Mouse (Mus musculus): ENCODE measurements at regions not wholly inside any gene's neighbourhood (a gene's known extent, or its start where the extent isn't known, plus 50 kb on each side); places are given as distances from the start of the nearest gene placed in this dataset.

DNA sequence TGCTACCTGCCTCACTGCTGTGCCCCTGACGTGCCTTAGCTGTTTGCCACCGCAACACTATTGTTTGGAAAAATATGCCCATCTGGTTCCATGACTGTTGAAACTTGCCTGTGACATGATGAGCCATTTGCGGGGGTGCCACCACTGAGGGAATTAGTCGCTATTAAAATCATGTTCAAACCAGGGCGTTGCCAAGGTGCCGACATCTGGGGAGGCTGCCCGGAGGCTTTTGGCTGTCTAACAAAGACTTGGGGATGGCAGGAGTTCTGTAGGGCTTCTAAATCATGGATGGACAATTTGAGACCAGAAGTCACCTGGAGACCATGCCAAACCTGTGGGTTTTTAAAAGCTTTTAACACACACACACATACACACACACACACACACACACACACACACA is 100.5 kb upstream of the Arntl start:
- H3K27ac ChIP-seq (replicated peaks in 1 of 2; ENCODE audit: control insufficient read depth in 1 of 2, insufficient read depth in 1 of 2, low read depth in 2 of 2, low read length in 2 of 2) = no peak overlapping the region
- H3K9ac ChIP-seq (ENCODE audit: low read length) = no peak overlapping the region
- H3K9me3 ChIP-seq (ENCODE audit: control insufficient read depth, low read length) = no peaks in the 10 kb centered on the region
- no peak overlapping the region for H3K4me2 ChIP-seq (ENCODE audit: low read length)
- H3K4me1 ChIP-seq (ENCODE audit: control insufficient read depth in 2 of 2, insufficient read depth in 2 of 2, low read length in 2 of 2) = no peaks in the 10 kb centered on the region
- H3K36me3 ChIP-seq (ENCODE audit: control insufficient read depth, insufficient read depth, low read length) = no peaks in the 10 kb centered on the region
- WGBS = 82% methylated on average over 7 of the region's 7 CpGs
- H3K4me3 ChIP-seq (ENCODE audit: control insufficient read depth in 1 of 2, insufficient read depth in 1 of 2, low read depth in 1 of 2, low read length in 2 of 2) = no peak overlapping the region
- H3K27me3 ChIP-seq (ENCODE audit: control insufficient read depth, insufficient read depth, low read length) = no peaks in the 10 kb centered on the region
- ATAC-seq (ENCODE audit: insufficient number of reproducible peaks, insufficient read depth, low FRiP score, low read depth) = no peak

- Histone ChIP-seq H3K27ac (replicated peaks in 1 of 2; ENCODE audit: control insufficient read depth in 1 of 2, insufficient read depth in 1 of 2, low read depth in 2 of 2, low read length in 2 of 2) (no peak overlapping the region), H3K27me3 (ENCODE audit: control insufficient read depth, insufficient read depth, low read length) (no peaks in the 10 kb centered on the region), H3K4me2 (ENCODE audit: low read length) (no peak overlapping the region), H3K9ac (ENCODE audit: low read length) (no peak overlapping the region), H3K4me3 (ENCODE audit: control insufficient read depth in 1 of 2, insufficient read depth in 1 of 2, low read depth in 1 of 2, low read length in 2 of 2) (no peak overlapping the region), H3K4me1 (ENCODE audit: control insufficient read depth in 2 of 2, insufficient read depth in 2 of 2, low read length in 2 of 2) (no peaks in the 10 kb centered on the region), H3K9me3 (ENCODE audit: control insufficient read depth, low read length) (no peaks in the 10 kb centered on the region), H3K36me3 (ENCODE audit: control insufficient read depth, insufficient read depth, low read length) (no peaks in the 10 kb centered on the region)
- WGBS = 70% methylated on average over 5 of the region's 5 CpGs
- no peak for ATAC-seq (ENCODE audit: insufficient number of reproducible peaks, insufficient read depth, low FRiP score, low read depth)
Observed at GRCm38 (mm10) chr7:113107965-113108364, 99.3 kb upstream of the Arntl start.

- ATAC-seq (ENCODE audit: insufficient number of reproducible peaks, insufficient read depth, low FRiP score, low read depth) = no peak
- H3K27ac ChIP-seq (replicated peaks in 1 of 2; ENCODE audit: control insufficient read depth in 1 of 2, insufficient read depth in 1 of 2, low read depth in 2 of 2, low read length in 2 of 2) = no peak overlapping the region
- H3K9me3 ChIP-seq (ENCODE audit: control insufficient read depth, low read length) = no peaks in the 10 kb centered on the region
- no peak overlapping the region for H3K9ac ChIP-seq (ENCODE audit: low read length)
- 74% methylated on average over 7 of the region's 7 CpGs for WGBS
- no peaks in the 10 kb centered on the region for H3K4me1 ChIP-seq (ENCODE audit: control insufficient read depth in 2 of 2, insufficient read depth in 2 of 2, low read length in 2 of 2)
- H3K36me3 ChIP-seq (ENCODE audit: control insufficient read depth, insufficient read depth, low read length) = no peaks in the 10 kb centered on the region
- H3K27me3 ChIP-seq (ENCODE audit: control insufficient read depth, insufficient read depth, low read length) = no peaks in the 10 kb centered on the region
- H3K4me3 ChIP-seq (ENCODE audit: control insufficient read depth in 1 of 2, insufficient read depth in 1 of 2, low read depth in 1 of 2, low read length in 2 of 2) = no peak overlapping the region
- H3K4me2 ChIP-seq (ENCODE audit: low read length) = no peak overlapping the region
Observed at GRCm38 (mm10) chr7:113108442-113109000, 98.7 kb upstream of the Arntl start.

- H3K27me3 ChIP-seq (ENCODE audit: control insufficient read depth, insufficient read depth, low read length) = no peaks in the 10 kb centered on the region
- no peak overlapping the region for H3K4me3 ChIP-seq (ENCODE audit: control insufficient read depth in 1 of 2, insufficient read depth in 1 of 2, low read depth in 1 of 2, low read length in 2 of 2)
- H3K9ac ChIP-seq (ENCODE audit: low read length) = no peak overlapping the region
- no peaks in the 10 kb centered on the region for H3K9me3 ChIP-seq (ENCODE audit: control insufficient read depth, low read length)
- no peaks in the 10 kb centered on the region for H3K36me3 ChIP-seq (ENCODE audit: control insufficient read depth, insufficient read depth, low read length)
- H3K4me2 ChIP-seq (ENCODE audit: low read length) = no peak overlapping the region
- ATAC-seq (ENCODE audit: insufficient number of reproducible peaks, insufficient read depth, low FRiP score, low read depth) = no peak
- no peak overlapping the region for H3K27ac ChIP-seq (replicated peaks in 1 of 2; ENCODE audit: control insufficient read depth in 1 of 2, insufficient read depth in 1 of 2, low read depth in 2 of 2, low read length in 2 of 2)
- H3K4me1 ChIP-seq (ENCODE audit: control insufficient read depth in 2 of 2, insufficient read depth in 2 of 2, low read length in 2 of 2) = no peaks in the 10 kb centered on the region
Observed at GRCm38 (mm10) chr7:113109481-113109880, 97.8 kb upstream of the Arntl start.

GRCm38 (mm10) chr7:113110867-113111508 is 96.3 kb upstream of the Arntl start:
- Histone ChIP-seq H3K4me3 (ENCODE audit: control insufficient read depth in 1 of 2, insufficient read depth in 1 of 2, low read depth in 1 of 2, low read length in 2 of 2) (no peak overlapping the region), H3K9ac (ENCODE audit: low read length) (no peak overlapping the region), H3K9me3 (ENCODE audit: control insufficient read depth, low read length) (no peaks in the 10 kb centered on the region), H3K4me1 (ENCODE audit: control insufficient read depth in 2 of 2, insufficient read depth in 2 of 2, low read length in 2 of 2) (no peaks in the 10 kb centered on the region), H3K27me3 (ENCODE audit: control insufficient read depth, insufficient read depth, low read length) (no peaks in the 10 kb centered on the region), H3K36me3 (ENCODE audit: control insufficient read depth, insufficient read depth, low read length) (no peaks in the 10 kb centered on the region), H3K4me2 (ENCODE audit: low read length) (no peak overlapping the region), H3K27ac (replicated peaks in 1 of 2; ENCODE audit: control insufficient read depth in 1 of 2, insufficient read depth in 1 of 2, low read depth in 2 of 2, low read length in 2 of 2) (no peak overlapping the region)
- ATAC-seq (ENCODE audit: insufficient number of reproducible peaks, insufficient read depth, low FRiP score, low read depth) = no peak
- 80% methylated on average over 7 of the region's 7 CpGs for WGBS

DNA sequence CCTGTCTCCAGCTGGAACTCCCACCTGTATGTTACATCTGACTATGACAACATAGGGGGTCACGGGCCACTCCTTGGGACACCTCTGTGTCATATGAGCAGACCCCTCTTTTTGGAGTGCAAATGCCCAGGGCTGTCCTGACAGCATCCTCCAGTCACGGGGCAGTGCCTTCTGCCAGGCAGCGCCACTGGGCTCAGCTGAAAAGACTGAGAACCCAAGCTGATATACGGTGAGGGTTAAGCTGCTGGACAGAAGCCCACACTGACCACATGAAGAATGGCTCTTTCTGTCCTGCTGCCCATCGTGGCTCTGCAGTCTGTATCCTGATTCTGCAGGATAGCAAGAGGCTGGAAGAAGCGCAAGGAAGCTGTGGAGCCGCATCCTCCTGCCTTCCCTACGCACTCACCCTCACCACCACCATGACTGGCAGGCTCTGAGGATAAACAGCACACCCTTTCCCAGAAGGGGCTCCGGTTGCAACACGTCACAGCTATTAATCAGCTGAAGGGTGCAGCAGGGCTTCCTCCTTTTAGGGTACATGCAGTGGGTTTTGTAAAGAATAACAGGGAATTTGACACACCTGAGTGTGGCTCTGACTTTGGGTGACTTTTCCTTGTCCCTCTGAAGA is 93.9 kb upstream of the Arntl start:
- Histone ChIP-seq H3K9me3 (ENCODE audit: control insufficient read depth, low read length) (no peaks in the 10 kb centered on the region), H3K4me3 (ENCODE audit: control insufficient read depth in 1 of 2, insufficient read depth in 1 of 2, low read depth in 1 of 2, low read length in 2 of 2) (no peak overlapping the region), H3K4me2 (ENCODE audit: low read length) (no peak overlapping the region), H3K27me3 (ENCODE audit: control insufficient read depth, insufficient read depth, low read length) (no peaks in the 10 kb centered on the region), H3K4me1 (ENCODE audit: control insufficient read depth in 2 of 2, insufficient read depth in 2 of 2, low read length in 2 of 2) (no peaks in the 10 kb centered on the region), H3K27ac (replicated peaks in 1 of 2; ENCODE audit: control insufficient read depth in 1 of 2, insufficient read depth in 1 of 2, low read depth in 2 of 2, low read length in 2 of 2) (no peak overlapping the region), H3K9ac (ENCODE audit: low read length) (no peak overlapping the region), H3K36me3 (ENCODE audit: control insufficient read depth, insufficient read depth, low read length) (no peaks in the 10 kb centered on the region)
- no peak for ATAC-seq (ENCODE audit: insufficient number of reproducible peaks, insufficient read depth, low FRiP score, low read depth)
- WGBS = 48% methylated on average over 10 of the region's 10 CpGs

GRCm38 (mm10) chr7:113117599-113117998 is 89.7 kb upstream of the Arntl start:
- Histone ChIP-seq H3K4me3 (ENCODE audit: control insufficient read depth in 1 of 2, insufficient read depth in 1 of 2, low read depth in 1 of 2, low read length in 2 of 2) (no peak overlapping the region), H3K9me3 (ENCODE audit: control insufficient read depth, low read length) (no peaks in the 10 kb centered on the region), H3K9ac (ENCODE audit: low read length) (no peak overlapping the region), H3K27me3 (ENCODE audit: control insufficient read depth, insufficient read depth, low read length) (no peaks in the 10 kb centered on the region), H3K36me3 (ENCODE audit: control insufficient read depth, insufficient read depth, low read length) (no peaks in the 10 kb centered on the region), H3K27ac (replicated peaks in 1 of 2; ENCODE audit: control insufficient read depth in 1 of 2, insufficient read depth in 1 of 2, low read depth in 2 of 2, low read length in 2 of 2) (no peak overlapping the region), H3K4me2 (ENCODE audit: low read length) (no peak overlapping the region), H3K4me1 (ENCODE audit: control insufficient read depth in 2 of 2, insufficient read depth in 2 of 2, low read length in 2 of 2) (no peaks in the 10 kb centered on the region)
- WGBS = 78% methylated on average over 4 of the region's 4 CpGs
- ATAC-seq (ENCODE audit: insufficient number of reproducible peaks, insufficient read depth, low FRiP score, low read depth) = no peak

DNA sequence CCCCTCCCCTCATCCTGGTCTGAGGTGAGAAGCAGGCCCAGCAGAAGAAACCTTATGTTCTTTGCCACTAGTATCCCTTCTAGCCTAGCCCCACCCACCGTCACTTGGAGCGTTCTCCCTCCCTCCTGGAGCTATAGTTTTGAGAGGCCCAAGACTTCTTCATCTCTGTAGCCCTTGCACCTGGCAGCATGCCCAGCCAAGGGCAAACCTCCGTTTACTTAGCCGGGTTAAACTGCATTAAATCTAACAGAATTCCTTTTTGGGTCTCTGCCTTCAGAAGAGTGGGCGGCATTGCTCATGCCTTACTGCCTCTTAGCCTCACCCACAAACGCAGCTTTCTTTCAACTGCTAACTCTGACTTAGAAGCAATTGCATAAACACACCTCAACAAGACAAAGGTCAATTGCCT is 85.3 kb upstream of the Arntl start:
- Histone ChIP-seq H3K9ac (ENCODE audit: low read length) (no peak overlapping the region), H3K4me2 (ENCODE audit: low read length) (no peak overlapping the region), H3K9me3 (ENCODE audit: control insufficient read depth, low read length) (no peaks in the 10 kb centered on the region), H3K4me1 (ENCODE audit: control insufficient read depth in 2 of 2, insufficient read depth in 2 of 2, low read length in 2 of 2) (no peaks in the 10 kb centered on the region), H3K4me3 (ENCODE audit: control insufficient read depth in 1 of 2, insufficient read depth in 1 of 2, low read depth in 1 of 2, low read length in 2 of 2) (no peak overlapping the region), H3K27ac (replicated peaks in 1 of 2; ENCODE audit: control insufficient read depth in 1 of 2, insufficient read depth in 1 of 2, low read depth in 2 of 2, low read length in 2 of 2) (no peak overlapping the region), H3K36me3 (ENCODE audit: control insufficient read depth, insufficient read depth, low read length) (no peaks in the 10 kb centered on the region), H3K27me3 (ENCODE audit: control insufficient read depth, insufficient read depth, low read length) (no peaks in the 10 kb centered on the region)
- ATAC-seq (ENCODE audit: insufficient number of reproducible peaks, insufficient read depth, low FRiP score, low read depth) = no peak
- WGBS = 58% methylated on average over 6 of the region's 6 CpGs

All from heart, embryonic 14.5 days (tissue).